Mouse (Mus musculus): ENCODE measurements around the gene Fam155a.

- TF ChIP-seq CTCF (IDR thresholded peaks at IDR 0.05; ENCODE audit: low read depth), result no peak
- TF ChIP-seq EP300 (optimal IDR thresholded peaks at IDR 0.05), result no peak
These were observed 428.4 kb downstream of the Fam155a start for GRCm38 (mm10) chr8:9342593-9342992.

Data from stomach, postnatal 0 days (tissue).